Mouse (Mus musculus) adrenal gland, postnatal 10 days (tissue): ENCODE measurements at regions not wholly inside any gene's neighbourhood (a gene's known extent, or its start where the extent isn't known, plus 50 kb on each side); places are given as distances from the start of the nearest gene placed in this dataset.

Experiments used
- DNase-seq: peaks from one replicate; pipeline ENCODE4 v3.0.0; 2021; ENCODE audit warnings: mixed read lengths

DNA sequence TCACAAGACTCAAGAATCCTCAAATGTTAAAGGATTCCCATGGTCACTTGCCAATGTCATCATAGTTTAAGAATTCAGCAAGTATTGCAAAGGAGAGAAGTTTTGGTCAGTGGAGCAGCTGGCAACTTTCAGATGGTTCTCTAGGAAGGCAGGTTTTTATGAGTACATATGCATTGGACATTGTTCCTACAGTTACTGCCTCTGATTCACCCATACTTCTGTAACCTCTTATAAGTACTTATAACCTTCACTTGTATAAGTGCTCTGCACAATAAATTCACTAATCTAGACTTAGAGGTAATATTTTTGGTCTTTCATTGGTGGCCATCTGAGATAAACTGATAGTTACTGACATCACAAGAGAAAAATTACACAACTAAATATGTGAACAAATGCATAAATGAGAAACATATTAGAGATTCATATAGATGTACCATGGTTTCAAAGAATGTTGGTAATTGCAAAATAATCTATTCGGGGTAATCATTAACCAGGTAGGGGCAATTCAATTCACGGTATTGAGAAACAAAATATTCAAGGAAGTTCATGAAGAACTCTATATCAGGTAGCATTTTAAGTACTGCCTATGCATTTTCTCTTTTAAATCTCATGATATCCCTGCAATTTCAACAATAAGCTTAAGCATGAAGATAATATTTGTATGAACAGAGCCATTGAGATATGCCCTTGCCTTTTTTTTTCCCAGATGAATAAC is 1059.6 kb downstream of the Pla2g4a start:
- DNase-seq = no peak

DNA sequence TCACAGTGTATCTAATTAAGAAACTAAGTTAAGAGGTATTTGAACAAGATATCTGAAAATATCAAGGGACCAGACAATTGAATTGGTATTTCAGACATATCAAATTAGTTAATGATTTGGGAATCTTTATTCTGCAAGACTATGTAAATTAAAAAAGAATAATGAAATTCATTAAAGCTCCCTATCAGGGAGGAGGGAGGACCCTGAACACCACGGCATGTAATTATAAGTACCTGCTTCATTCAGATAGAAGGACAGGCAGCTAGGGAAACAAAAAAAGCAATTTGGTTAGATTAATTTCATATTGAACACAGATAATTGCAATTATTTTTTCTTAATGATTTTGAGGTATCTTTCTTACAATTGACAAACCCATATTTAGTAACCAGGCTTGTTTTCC is 1090.3 kb downstream of the Pla2g4a start:
- no peak for DNase-seq

DNA sequence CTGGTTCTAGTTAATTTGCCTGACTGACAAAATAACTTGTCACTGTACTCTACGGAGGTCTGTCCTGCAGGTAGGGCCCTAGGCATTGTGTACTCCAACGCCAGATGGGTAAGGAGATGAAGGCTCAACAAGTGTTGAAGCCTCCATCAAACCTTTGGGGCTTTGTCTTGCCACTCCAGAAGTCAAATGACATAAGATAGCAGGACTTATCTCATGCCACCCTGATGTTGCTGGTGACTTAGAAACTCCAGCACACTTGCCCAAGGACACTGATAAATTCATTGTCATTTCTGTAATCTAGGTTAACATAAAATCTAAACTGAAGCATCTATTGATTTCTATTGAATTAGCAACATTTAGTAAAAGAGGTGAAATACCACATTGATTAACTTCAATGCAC is 1097.5 kb downstream of the Pla2g4a start:
- DNase-seq = no peak

DNA sequence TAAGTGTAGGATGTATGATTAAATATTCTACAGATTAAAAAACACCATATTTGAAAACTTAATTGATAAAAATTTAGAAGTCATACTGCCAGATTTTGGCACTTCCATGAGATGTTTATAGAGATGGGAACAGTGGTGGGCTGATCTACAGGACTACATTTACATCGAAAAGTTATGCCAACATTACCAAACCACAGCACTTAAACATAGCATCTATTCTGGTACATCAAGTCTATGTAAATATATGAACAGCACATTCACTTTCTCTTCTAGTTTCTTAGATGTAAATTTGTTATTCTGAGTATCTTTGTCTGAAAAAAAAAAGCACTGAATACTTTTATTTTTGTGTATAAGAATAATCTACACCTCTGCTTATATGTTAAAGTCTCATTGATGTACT is 1108.1 kb downstream of the Pla2g4a start:
- no peak for DNase-seq

DNA sequence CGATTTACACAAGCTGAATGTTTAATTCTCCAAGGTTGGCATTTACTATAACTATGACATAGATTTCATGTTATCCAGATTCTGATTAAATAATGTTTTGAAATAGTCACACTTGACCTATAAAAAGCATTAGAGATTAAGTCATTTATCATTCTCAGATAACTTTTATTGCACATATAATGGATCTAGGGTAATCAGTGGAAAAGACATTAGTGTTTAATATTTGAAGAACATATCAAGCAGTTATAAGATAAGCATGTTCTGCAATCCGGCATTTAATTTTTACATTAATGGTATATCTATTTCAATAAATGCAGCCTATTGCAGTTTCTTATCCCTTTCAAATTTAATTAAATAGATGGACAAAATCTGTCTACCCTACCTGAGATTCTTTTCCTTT is 1114.5 kb downstream of the Pla2g4a start:
- DNase-seq = no peak

DNA sequence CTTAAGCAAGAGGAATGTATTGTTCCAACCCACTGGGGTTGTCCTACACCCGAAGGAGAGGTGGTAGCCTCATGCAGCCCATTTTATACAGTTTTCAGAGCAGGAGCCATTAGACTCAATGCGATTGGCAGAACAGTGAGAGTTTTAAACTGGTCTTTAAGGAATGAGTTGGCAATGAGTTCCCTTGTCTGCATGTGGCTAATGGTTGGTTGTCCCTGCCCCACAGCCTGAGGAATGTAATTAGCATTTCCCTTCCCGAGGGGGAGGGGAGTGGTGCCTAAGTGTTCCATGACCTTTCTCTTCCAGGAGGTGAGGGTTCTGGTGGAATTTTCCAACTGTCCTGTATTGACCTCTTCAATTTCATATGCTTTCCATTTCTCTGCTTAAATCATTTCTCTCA is 1137.9 kb downstream of the Pla2g4a start:
- DNase-seq = no peak

DNA sequence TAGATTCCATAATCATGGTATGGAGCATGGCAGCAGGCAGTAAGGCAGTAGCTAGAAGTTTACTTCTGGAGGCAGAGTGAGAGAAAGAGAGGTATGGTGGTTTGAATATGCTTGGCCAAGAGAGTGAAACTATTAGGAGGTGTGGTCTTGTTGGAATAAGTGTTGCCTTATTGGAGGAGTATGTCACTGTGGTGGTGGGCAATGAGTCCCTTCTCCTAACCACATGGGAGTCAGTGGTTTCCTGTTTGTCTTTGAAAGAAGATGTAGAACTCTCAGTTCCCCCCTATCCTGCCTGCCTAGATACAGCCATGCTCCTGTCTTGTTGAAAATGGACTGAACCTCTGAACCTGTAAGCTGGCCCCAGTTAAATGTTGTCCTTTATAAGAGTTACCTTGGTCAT is 1152.4 kb downstream of the Pla2g4a start:
- no peak for DNase-seq

DNA sequence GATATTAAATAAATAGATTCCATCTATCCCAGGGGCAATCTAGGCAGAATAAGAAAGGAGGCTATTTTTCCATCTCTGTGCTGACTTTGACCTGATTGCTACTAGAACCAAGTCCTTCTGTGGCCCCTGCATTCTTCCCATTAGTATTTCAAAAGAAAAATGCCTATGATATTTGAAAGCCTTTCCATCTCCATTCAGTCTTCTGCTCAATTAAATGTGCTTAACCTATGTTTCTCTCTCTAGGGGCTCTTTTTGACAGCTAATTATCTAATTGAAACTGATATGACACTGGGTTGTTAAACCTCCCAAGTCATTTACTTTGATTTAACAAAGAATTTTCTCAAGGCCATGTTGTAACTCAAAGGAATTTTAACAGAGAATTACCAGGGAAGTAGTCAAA is 1164.0 kb downstream of the Pla2g4a start:
- DNase-seq = no peak

DNA sequence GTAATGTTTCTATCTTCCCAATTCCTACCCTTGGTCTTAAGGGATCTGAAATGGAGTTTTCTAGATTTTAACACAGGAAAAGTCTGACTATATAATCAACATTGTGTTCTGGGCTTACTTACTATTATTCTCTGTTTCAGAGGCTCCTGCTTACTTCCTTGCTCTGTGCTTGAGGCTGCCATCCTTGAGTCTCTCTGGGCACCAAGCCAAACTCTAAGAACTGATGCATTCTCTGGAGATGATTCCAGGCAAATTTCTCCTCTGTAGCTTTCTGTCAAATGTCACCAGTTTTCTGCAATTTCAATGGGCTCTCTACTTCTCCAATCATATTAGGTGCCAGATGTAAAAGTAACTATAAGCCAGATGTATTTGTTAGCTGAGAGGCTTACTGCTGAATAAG is 1210.3 kb downstream of the Pla2g4a start:
- DNase-seq = peak; percentile 4

DNA sequence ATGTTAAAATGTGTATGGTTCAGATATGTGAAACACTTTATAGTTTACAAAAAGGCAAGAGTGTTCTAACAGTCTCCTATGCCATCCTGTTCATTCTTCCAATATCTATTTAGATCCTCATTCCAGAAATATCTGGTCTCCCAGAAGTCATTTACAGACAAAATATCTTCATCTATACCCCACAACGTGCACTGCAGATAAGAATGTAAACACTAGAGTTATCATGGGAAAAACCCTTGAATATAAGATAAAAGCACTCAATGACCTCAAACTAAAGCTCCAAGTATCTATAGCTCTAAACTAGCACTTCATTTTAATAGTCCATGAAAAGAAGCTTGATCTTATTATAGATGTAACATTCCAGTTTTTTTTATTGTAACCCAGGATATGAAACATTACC is 1239.0 kb downstream of the Pla2g4a start:
- DNase-seq = no peak

DNA sequence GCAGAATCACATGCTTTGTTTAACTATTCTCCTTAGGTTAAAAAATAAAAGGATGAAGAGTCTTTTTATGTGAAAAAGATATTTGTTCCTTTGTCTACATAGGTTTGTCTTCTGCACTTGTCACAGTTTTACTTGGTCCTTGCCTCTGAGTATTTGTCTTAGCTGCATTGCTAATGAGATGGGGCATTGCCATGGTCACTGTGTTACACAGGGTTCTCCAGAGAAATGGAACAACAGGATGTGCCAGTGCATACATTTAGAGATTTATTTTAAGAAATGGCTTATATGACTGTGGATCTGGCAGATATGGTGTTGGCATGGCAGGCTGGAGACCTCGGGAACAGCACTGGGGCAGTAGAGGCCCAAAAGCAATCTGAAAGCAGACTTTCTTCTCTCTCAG is 1239.7 kb downstream of the Pla2g4a start:
- DNase-seq = no peak

DNA sequence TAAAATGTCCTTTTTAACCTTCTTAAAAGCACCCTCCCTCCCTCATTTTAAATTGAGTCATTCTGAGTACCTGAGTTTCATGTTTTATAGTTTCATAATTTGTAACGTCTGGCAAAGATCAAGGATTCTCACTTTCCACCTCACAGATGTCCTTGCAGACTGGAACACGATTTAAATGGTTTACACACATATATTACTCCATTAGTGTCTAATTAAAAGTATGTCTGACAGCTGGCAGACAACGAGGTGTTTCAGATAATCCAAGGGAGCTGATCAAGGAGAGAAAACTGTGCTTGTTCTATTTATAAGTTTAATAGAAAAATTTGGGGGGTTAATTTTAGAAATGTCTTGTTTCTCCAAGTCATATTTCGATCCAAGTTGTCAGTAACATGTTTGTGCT is 1240.1 kb downstream of the Pla2g4a start:
- DNase-seq = no peak

DNA sequence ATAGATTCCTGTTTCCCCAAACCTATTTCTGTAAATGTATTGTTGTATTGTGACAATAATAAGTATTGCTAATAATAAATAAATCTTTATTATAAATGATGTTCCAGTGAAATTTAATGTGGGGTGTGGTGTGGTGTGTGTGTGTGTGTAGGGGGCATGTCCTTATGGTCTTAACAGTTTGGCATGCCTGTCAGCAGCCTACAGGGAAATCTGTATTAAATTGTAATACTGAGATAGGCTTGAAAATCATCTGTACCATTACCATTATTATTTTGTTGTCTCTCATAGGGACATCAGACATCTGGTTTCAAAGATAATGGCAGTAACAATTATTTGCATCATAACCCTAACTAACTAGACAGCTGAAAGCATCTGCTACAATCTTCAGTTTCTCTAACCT is 1253.0 kb downstream of the Pla2g4a start:
- DNase-seq = no peak

DNA sequence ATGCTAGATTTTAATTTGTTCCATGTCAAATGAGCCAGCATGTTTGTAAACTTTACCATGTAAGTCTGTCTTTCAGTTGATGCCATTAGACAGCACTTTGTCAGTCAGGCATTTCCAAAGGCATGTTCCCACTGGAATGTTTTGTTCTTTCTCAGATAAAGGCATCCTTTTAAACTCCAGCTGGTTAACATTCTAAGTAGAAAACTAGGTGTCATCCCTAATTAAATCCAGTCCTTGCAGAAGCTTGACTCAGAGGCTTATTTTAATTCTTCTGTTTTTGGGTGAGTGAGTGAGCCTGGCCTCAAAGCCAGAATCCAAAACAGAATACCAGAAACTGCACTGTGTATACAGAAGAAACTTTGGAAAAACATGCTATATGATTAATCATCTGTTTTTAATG is 1253.4 kb downstream of the Pla2g4a start:
- no peak for DNase-seq

DNA sequence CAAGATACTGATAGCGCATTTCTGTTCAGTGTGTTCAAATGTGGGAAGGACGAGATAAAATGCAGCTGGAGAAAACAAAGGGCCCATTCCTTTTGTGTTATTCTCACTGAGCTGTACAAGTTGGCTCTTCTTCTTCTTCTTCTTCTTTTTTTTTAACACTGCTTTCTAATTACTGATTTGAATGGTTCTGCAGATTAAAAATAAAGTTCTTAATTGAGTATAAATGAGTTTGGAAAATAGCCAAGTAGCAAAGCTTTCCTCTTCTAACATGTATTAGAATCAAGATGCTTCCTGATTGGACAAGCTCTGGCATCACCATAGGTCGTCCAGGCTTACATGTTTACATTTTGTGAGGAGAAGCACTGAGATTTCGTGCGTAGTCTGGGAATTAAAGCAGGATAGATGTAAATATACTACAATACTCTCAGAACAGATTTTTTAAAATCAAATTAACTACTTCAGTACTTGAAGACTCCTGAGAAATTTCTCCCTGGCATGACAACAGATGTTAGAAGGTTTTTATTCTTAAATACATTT is 1254.8 kb downstream of the Pla2g4a start:
- DNase-seq = no peak

DNA sequence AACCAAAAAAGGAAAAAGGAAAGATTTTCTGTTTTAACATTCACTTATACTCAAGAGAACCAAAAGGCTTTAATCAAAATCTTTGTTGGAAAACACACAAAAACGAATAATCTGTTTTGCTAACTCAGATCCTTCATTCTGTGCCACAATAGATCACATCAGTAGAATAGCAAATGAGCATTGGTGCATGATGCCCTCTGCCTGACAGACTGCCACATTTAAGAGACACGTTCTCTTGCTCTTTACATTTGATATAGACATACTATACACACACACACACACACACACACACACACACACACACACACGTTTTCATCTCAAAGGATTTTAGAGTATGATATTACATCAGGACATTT is 1260.5 kb downstream of the Pla2g4a start:
- no peak for DNase-seq

DNA sequence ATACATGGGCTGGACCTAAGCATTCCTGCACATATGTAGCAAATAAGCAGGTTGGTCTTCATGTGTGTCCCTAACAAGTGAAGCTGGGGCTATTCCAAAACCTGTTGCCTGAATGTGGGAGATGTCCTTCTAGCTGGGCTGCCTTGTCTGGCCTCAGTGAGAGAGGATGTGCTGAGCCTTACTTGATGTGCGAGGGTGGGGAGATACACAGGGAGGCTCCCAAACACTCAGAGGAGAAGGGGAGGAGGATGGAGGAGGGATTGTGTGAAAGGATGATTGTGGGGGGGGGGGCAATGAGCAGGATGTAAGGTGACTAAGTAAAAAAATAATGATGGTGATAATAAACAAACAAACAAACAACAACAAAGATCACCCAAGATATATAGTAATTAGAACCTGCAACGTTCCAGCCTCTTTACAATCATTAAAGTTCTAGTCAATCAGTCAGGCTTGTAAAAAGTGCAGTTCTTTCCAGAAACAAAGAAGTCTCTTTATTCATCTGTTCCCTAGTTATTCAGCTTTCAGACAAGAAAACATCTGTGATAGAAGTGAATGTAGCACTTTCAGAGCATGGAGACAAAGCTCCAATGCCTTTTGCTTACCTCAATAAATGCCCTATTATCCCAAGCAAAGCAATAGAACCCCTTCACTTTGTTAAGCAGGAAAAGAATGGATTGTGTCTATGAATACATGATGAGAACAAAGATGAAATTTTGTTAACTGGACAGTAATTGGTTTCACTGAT is 1261.1 kb downstream of the Pla2g4a start:
- DNase-seq = no peak

DNA sequence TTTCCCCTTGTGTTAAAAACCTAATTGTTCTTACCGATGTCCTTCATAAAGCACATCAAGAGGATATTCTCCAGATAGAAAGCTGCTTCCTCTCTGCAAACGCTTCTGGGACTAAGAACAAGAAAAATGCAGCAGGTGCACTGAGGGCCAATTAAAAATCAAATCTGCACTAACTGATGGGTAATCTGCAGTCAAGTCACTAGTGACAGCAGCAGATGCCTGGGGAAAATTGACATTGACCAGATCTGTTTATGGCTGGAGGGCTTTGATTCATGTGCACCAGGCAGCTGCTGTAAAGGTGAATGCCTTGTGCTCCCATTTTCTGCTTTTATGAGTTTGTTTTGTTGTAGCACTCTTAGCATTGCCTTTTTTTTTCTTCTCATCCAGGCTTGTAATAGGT is 1271.0 kb downstream of the Pla2g4a start:
- no peak for DNase-seq

DNA sequence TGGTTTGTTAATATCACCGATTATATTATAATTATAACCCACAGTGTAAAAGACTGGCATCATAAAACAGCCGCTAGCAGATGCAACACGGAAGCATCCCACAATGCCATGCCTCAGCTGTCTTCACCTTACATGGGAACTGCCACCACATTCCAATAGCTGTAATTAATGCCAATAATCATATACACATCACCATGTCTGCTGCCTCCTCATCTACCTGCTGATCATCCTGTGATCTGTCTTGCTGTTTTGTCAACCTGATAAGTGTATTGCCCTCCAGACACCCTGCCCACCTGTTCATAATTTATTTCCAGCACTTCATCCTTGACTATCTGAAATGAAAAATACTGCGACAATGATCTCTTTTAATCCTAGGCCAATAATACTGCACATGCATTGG is 1271.5 kb downstream of the Pla2g4a start:
- DNase-seq = no peak

DNA sequence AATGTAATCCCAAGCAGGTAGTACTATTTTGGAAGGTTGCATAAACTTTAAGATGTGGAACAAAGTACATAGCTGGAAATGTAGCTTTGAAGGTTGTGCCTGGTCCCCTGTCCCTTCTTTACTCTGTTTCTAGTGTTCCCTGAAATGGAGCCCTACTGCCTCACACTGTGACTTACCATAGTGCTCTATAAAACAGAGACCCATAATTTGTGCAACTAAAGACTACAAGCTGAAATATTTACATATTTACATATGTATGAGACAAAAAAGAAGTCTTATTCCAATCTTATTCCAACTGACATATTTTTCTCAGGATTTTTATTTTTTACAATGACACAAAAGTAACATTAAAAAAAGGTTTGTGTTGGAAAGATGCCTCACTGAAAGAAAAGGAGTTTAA is 1285.6 kb downstream of the Pla2g4a start:
- DNase-seq = no peak

DNA sequence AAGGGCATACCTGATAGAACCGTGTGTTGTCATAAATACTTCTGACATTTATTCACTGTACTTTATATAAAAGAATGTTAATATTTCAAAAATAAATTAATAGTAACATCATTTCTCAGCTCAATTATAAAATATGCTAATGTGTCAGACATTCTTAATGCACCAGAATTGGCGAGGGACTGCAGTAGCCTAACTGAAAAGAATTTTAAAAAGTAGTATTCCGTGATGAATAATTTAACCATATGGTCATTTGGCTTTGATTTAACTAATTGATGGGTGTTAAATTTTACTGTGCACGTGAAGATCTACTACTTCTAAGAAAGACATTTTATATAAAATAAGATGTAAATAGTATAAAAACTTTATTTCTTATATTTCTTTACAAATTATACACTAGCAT is 1296.7 kb downstream of the Pla2g4a start:
- no peak for DNase-seq

DNA sequence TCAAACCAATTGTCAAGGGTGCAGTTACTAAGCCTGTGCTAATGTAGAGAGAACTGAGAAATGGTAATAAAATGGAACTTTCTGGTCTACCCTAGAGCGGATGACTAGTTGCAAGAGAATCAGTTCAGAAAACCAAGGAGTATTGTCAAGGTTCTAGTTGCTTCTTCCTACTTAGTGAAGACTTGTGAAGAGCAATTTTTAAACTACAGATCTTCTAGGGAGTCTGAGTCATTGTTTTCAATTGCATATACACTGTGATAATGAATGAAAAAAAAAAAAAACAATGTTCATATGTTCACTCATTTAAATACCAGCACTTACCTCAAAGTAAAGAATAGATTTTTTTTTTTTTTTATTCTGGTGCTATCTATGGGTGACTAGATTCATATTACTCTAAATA is 1304.1 kb downstream of the Pla2g4a start:
- no peak for DNase-seq
